Mouse (Mus musculus): ENCODE results near the gene Dap.

DNA sequence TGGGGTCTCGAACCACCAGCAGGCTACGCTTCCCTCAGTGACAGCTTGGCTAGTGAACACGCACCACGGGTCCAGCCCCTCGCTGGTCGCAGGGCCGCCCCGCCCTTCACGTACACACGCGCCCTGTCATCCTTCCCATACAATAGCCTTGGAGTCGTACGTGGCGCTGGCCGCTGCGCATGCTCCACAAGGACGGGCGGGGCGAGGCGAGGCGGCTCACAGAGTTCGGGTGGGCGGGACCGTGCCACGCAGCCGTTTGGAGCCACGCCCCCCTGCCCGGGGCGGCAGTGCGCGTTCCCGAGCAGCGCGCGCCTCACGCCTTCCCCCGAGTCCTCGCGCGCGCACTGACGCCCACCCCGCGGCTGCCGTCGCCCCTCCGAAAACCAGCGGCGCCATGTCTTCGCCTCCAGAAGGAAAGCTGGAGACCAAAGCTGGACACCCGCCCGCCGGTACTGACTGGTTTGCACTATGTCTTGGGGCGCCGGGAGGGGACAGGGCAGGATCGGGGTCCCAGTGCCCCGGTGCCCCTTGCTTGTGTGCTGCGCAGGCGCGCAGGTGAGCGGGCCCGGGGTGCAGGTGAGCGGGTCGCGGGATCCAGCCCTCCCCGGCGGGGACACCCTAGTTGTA is at the start of gene Dap:
- TF ChIP-seq CTCF (IDR thresholded peaks at IDR 0.05; ENCODE audit: low read depth, low read length) (no peak), POLR2AphosphoS5 (IDR thresholded peaks at IDR 0.05; ENCODE audit: insufficient replicate concordance, low read depth, low read length) (no peak)
